Mouse (Mus musculus): ENCODE results near the gene Cirbp. TPM values are rescaled to one million over a fixed set of nuclear protein-coding genes. Genes with fewer than 3 reads are reported as not detected.
A peak's percentile ranks its signal among the peaks of the same experiment; 100 is the strongest.

The Cirbp gene
- polyA plus RNA-seq, 1 experiment: 30.9 TPM

GRCm38 (mm10) chr10:80172527-80173292, 6.9 kb downstream of the Cirbp start, which contains the start of gene 1600002K03Rik:
Gene 1600002K03Rik (plus strand): TSS chr10:80172944.
- Histone ChIP-seq H3K36me3 (ENCODE audit: control insufficient read depth, insufficient read depth) (peaks cover 31% of the 10 kb centered on the region), H3K4me3 (ENCODE audit: insufficient read depth, poor library complexity, severe bottlenecking) (peak within 1 kb of the TSS; percentile 41), H3K79me3 (ENCODE audit: low read depth) (peaks cover 13% of the 10 kb centered on the region), H3K27me3 (ENCODE audit: control insufficient read depth, insufficient read depth, insufficient read length) (no peaks in the 10 kb centered on the region), H3K79me2 (ENCODE audit: control insufficient read depth, insufficient read depth) (peaks cover 25% of the 10 kb centered on the region), H3ac (ENCODE audit: control insufficient read depth, insufficient read length, low read depth) (peak within 1 kb of the TSS; percentile 93)
- TF ChIP-seq CEBPB (IDR thresholded peaks at IDR 0.05; ENCODE audit: low read depth) (peak; percentile 40), MAX (IDR thresholded peaks at IDR 0.05) (peak; percentile 44), MYOG (IDR thresholded peaks at IDR 0.05; ENCODE audit: control insufficient read depth, extremely low read depth, insufficient read length) (no peak), FOSL1 (IDR thresholded peaks at IDR 0.05; ENCODE audit: insufficient read depth, low read length, poor library complexity, severe bottlenecking) (no peak), USF1 (IDR thresholded peaks at IDR 0.05; ENCODE audit: low read depth) (peak; percentile 94), CTCF (IDR thresholded peaks at IDR 0.05; ENCODE audit: control insufficient read depth, insufficient read depth, insufficient read length) (no peak), MYOD1 (IDR thresholded peaks at IDR 0.05; ENCODE audit: control insufficient read depth, insufficient read length, low read depth) (no peak)

GRCm38 (mm10) chr10:80173358-80173757, 7.6 kb downstream of the Cirbp start:
- H3K36me3 ChIP-seq (ENCODE audit: control insufficient read depth, insufficient read depth): peaks cover 31% of the 10 kb centered on the region
- no peaks in the 10 kb centered on the region for H3K27me3 ChIP-seq (ENCODE audit: control insufficient read depth, insufficient read depth, insufficient read length)
- H3K4me3 ChIP-seq (ENCODE audit: insufficient read depth, poor library complexity, severe bottlenecking): peak overlapping the region; percentile 41
- H3ac ChIP-seq (ENCODE audit: control insufficient read depth, insufficient read length, low read depth): peak overlapping the region; percentile 60
- peaks cover 13% of the 10 kb centered on the region for H3K79me3 ChIP-seq (ENCODE audit: low read depth)
- H3K79me2 ChIP-seq (ENCODE audit: control insufficient read depth, insufficient read depth): peaks cover 25% of the 10 kb centered on the region
- peak; percentile 40 for TF ChIP-seq CEBPB (IDR thresholded peaks at IDR 0.05; ENCODE audit: low read depth)
- TF ChIP-seq CTCF (IDR thresholded peaks at IDR 0.05; ENCODE audit: control insufficient read depth, insufficient read depth, insufficient read length): no peak

- Histone ChIP-seq H3K27me3 (ENCODE audit: control insufficient read depth, insufficient read depth, insufficient read length) (no peaks in the 10 kb centered on the region), H3K36me3 (ENCODE audit: control insufficient read depth, insufficient read depth) (peaks cover 31% of the 10 kb centered on the region), H3K79me3 (ENCODE audit: low read depth) (peaks cover 9% of the 10 kb centered on the region), H3K79me2 (ENCODE audit: control insufficient read depth, insufficient read depth) (peaks cover 18% of the 10 kb centered on the region), H3K4me3 (ENCODE audit: insufficient read depth, poor library complexity, severe bottlenecking) (no peak overlapping the region), H3ac (ENCODE audit: control insufficient read depth, insufficient read length, low read depth) (no peak overlapping the region)
- TF ChIP-seq FOSL1 (IDR thresholded peaks at IDR 0.05; ENCODE audit: insufficient read depth, low read length, poor library complexity, severe bottlenecking): no peak
- TF ChIP-seq MAX (IDR thresholded peaks at IDR 0.05): no peak
- no peak for TF ChIP-seq CTCF (IDR thresholded peaks at IDR 0.05; ENCODE audit: control insufficient read depth, insufficient read depth, insufficient read length)
- no peak for TF ChIP-seq CEBPB (IDR thresholded peaks at IDR 0.05; ENCODE audit: low read depth)
These were observed 8.3 kb downstream of the Cirbp start for GRCm38 (mm10) chr10:80173955-80174640.

- no peak for TF ChIP-seq USF1 (IDR thresholded peaks at IDR 0.05; ENCODE audit: low read depth)
- peak; percentile 49 for TF ChIP-seq CTCF (IDR thresholded peaks at IDR 0.05; ENCODE audit: control insufficient read depth, insufficient read depth, insufficient read length)
- no peak for TF ChIP-seq MYOG (IDR thresholded peaks at IDR 0.05; ENCODE audit: control insufficient read depth, extremely low read depth, insufficient read length)
- peaks cover 26% of the 10 kb centered on the region for H3K36me3 ChIP-seq (ENCODE audit: control insufficient read depth, insufficient read depth)
These were observed 8.9 kb downstream of the Cirbp start for GRCm38 (mm10) chr10:80174705-80175104.

GRCm38 (mm10) chr10:80175536-80176269, 9.9 kb downstream of the Cirbp start:
- no peaks in the 10 kb centered on the region for H3K79me3 ChIP-seq (ENCODE audit: low read depth)
- H3K27me3 ChIP-seq (ENCODE audit: control insufficient read depth, insufficient read depth, insufficient read length): no peaks in the 10 kb centered on the region
- no peak overlapping the region for H3K4me3 ChIP-seq (ENCODE audit: insufficient read depth, poor library complexity, severe bottlenecking)
- H3ac ChIP-seq (ENCODE audit: control insufficient read depth, insufficient read length, low read depth): peak overlapping the region; percentile 31
- peaks cover 2% of the 10 kb centered on the region for H3K79me2 ChIP-seq (ENCODE audit: control insufficient read depth, insufficient read depth)
- peaks cover 17% of the 10 kb centered on the region for H3K36me3 ChIP-seq (ENCODE audit: control insufficient read depth, insufficient read depth)
- TF ChIP-seq CTCF (IDR thresholded peaks at IDR 0.05; ENCODE audit: control insufficient read depth, insufficient read depth, insufficient read length): peak; percentile 20
- no peak for TF ChIP-seq FOSL1 (IDR thresholded peaks at IDR 0.05; ENCODE audit: insufficient read depth, low read length, poor library complexity, severe bottlenecking)

More at GRCm38 (mm10) chr10:80174705-80175104, 8.9 kb downstream of the Cirbp start:
- Histone ChIP-seq H3ac (ENCODE audit: control insufficient read depth, insufficient read length, low read depth) (no peak overlapping the region), H3K4me3 (ENCODE audit: insufficient read depth, poor library complexity, severe bottlenecking) (no peak overlapping the region), H3K27me3 (ENCODE audit: control insufficient read depth, insufficient read depth, insufficient read length) (no peaks in the 10 kb centered on the region), H3K79me2 (ENCODE audit: control insufficient read depth, insufficient read depth) (peaks cover 12% of the 10 kb centered on the region), H3K79me3 (ENCODE audit: low read depth) (peaks cover 4% of the 10 kb centered on the region)
